Mouse (Mus musculus) right cerebral cortex, adult 2 months (tissue): ENCODE measurements around the gene Npb.

ENCODE experiments used
- DNase-seq, 2 experiments: peaks; one replicate each; pipeline ENCODE4 v3.0.0; 2021 to 2022; ENCODE audit warnings: low spot score in 2 of 2

The Npb gene

GRCm38 (mm10) chr11:120615167-120615566, 6.9 kb downstream of the Npb start:
- DNase-seq = no peak

- DNase-seq = no peak
Measured at GRCm38 (mm10) chr11:120615606-120616203, 7.4 kb downstream of the Npb start.

GRCm38 (mm10) chr11:120616617-120617294, 8.5 kb downstream of the Npb start:
- DNase-seq = no peak

GRCm38 (mm10) chr11:120617519-120618112, 9.3 kb downstream of the Npb start, which contains the start of gene Pcyt2:
Gene Pcyt2 (minus strand): TSS chr11:120617936.
- peak; percentile 89 to 91 for DNase-seq

- DNase-seq = no peak
Measured at GRCm38 (mm10) chr11:120618619-120619535, 10.6 kb downstream of the Npb start.

- DNase-seq = no peak
Measured at GRCm38 (mm10) chr11:120620195-120620594, 11.9 kb downstream of the Npb start.

GRCm38 (mm10) chr11:120622805-120623204, 14.5 kb downstream of the Npb start:
- DNase-seq = no peak

GRCm38 (mm10) chr11:120623961-120624679, 15.8 kb downstream of the Npb start:
- peak; percentile 64 to 73 for DNase-seq

GRCm38 (mm10) chr11:120624680-120625111, 16.4 kb downstream of the Npb start:
- DNase-seq = peak; percentile 84 to 85

GRCm38 (mm10) chr11:120625152-120625775, 17.0 kb downstream of the Npb start, which contains the start of gene Sirt7:
Gene Sirt7 (minus strand): TSS chr11:120625240.
- no peak for DNase-seq

- no peak for DNase-seq
Measured at GRCm38 (mm10) chr11:120626785-120627467, 18.6 kb downstream of the Npb start.

- no peak for DNase-seq
Measured at GRCm38 (mm10) chr11:120627468-120628300, 19.4 kb downstream of the Npb start.

GRCm38 (mm10) chr11:120628601-120629340, 20.5 kb downstream of the Npb start:
- DNase-seq = no peak

GRCm38 (mm10) chr11:120629341-120629730, 21.1 kb downstream of the Npb start:
- no peak for DNase-seq

GRCm38 (mm10) chr11:120629911-120630310, 21.6 kb downstream of the Npb start:
- no peak for DNase-seq

- no peak for DNase-seq
Measured at GRCm38 (mm10) chr11:120630401-120630871, 22.2 kb downstream of the Npb start.

GRCm38 (mm10) chr11:120630881-120631725, 22.8 kb downstream of the Npb start:
- DNase-seq = no peak
